Mouse (Mus musculus) c-Kit-positive CD71-positive TER-119-positive erythroid progenitor cells, embryonic 14.5 days (primary cell): ENCODE data around the gene Snx18.

Source experiments
- DNase-seq: peaks from one replicate; pipeline ENCODE4 v3.0.0-alpha.2; 2013; ENCODE audit warnings: low spot score

Snx18 gene

DNA sequence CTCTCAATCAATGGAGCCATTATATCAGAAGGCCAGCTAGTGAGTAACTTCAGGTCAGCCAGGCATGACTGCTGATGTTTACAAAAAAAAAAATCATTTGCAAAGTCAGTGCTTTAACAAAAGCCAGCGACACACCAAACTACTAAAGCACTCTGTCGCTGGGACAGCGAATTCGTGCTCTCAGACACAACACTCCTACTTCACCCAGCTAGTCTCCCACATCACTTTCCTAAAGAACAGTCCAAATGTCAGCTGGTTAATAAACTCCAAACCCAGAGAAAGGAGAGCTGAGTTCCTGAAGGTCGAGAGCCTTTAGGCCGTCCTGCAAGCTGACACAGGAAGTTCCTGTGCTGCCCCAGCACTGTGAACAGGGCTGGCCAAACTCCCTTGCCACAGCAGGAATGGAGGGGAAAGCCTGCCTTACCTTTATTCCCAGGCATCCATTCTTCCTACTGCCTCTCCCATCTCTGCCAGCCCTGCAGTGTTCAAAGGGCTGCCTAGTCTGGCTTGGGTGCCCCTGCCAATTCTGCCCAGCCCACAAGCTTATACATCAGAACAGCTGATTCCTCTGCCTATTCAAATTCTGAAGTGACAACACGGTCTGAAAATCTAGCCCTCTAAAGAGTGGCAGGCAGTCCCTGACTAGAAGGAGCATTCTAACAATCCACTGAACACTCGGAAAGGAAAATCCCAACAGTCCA is 2.2 kb downstream of the Snx18 start:
- DNase-seq, result no peak

GRCm38 (mm10) chr13:113615546-113615941 is 2.8 kb downstream of the Snx18 start:
- no peak for DNase-seq

GRCm38 (mm10) chr13:113614635-113615545 is 3.5 kb downstream of the Snx18 start:
- peak; percentile 77 for DNase-seq

- no peak for DNase-seq
These were observed 4.5 kb downstream of the Snx18 start for GRCm38 (mm10) chr13:113613882-113614281.

DNA sequence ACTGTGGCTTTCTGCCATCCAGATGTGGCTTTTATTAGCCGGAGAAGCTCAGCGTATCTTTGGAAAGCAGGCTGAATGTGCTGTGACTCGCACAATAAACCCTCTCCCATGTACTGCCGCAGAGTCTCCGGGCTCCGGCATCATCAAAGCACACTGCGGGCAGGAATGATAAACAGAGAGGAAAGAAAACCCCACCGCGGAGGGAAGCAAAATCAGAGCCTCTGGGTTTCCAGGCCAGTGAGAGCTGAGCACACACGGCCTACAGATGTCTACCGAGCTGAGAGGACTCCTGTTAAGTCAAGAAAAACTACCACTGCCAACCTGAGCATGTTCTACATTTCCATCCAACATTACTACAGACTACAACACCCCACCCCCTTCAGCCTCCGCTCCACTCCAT is 5.0 kb downstream of the Snx18 start:
- no peak for DNase-seq

DNA sequence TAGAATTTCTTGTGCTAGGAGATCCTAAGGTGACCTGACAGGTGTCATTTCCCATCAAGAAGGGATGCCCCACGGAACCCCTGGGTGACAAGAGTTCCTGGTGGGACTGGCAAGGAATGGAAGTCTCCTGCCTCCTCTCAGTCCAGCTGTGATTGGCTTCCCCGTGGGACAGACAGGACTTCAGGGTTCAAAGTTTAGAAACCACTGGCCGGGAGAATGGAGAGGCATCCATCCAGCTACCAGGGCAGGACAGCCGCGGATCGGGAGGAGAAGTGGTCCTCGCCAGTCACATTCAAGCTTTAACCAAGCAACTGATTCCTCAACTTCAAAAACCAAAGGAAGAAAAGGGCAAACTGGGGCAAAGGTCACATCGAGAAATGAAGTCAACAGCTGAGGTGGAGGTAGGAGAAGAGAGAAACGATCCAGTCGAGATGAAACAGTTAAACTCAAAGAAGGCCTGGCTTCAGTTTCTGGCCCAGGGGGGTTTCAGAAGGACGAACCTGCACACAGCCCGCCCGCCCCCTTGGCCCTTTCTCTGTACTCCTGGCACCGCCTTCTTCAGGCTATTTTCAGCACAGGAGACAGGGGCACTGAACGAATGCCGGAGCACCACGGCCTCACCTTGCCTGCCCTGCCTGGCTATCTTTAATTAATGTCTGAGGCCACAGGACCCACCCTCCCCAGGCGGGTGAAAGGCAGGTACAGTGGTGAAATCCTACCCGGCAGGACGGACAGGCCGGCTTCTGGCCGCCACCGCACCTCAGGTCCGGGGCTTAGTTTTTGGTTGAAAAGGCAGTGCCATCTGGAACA is 6.0 kb downstream of the Snx18 start:
- no peak for DNase-seq

- DNase-seq, result no peak
These were observed 7.4 kb downstream of the Snx18 start for GRCm38 (mm10) chr13:113610732-113611500.

GRCm38 (mm10) chr13:113609429-113609828 is 8.9 kb downstream of the Snx18 start:
- DNase-seq, result no peak

GRCm38 (mm10) chr13:113607821-113608220 is 10.5 kb downstream of the Snx18 start:
- DNase-seq, result no peak

DNA sequence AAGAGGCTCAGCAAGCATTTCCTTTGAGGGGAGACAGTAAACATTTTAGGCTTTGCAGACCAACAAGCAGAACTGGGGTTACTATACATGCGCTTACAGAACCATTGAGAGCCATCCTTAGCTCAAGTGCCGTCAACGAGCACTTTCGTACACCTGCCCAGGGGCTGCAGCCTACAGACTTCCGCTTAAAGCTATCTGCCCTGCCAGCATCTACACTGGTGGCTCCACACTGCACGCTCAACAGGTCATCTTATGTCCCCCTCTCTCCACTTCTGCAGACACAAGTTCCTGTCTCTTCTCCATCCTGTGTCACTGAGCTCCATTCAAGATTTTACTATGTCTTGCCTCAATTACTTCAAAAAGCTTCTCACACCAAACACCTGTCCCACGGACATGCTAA is 11.0 kb downstream of the Snx18 start:
- no peak for DNase-seq

GRCm38 (mm10) chr13:113606741-113607358 is 11.5 kb downstream of the Snx18 start:
- DNase-seq, result no peak

DNA sequence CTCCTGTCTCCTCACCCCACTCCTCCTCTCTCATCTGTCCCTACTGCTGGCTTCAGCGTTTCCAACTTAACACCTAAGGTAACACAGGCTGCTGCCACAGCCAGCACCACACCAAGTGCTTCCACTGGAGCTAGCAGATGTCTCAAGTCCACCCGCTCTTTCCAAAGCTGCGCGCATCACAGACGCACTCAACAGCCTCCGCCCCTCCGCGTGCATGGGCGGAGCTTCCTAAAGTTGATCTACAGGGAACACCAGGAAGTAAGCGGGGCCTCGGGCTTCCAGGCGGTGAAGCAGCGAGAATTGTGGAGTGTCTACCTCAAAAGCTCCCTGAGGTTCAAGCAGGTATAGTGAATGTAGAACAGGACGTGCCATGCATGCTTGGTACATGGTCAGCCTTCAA is 12.2 kb downstream of the Snx18 start:
- DNase-seq, result no peak

- DNase-seq, result no peak
These were observed 12.7 kb downstream of the Snx18 start for GRCm38 (mm10) chr13:113605693-113606092.

DNA sequence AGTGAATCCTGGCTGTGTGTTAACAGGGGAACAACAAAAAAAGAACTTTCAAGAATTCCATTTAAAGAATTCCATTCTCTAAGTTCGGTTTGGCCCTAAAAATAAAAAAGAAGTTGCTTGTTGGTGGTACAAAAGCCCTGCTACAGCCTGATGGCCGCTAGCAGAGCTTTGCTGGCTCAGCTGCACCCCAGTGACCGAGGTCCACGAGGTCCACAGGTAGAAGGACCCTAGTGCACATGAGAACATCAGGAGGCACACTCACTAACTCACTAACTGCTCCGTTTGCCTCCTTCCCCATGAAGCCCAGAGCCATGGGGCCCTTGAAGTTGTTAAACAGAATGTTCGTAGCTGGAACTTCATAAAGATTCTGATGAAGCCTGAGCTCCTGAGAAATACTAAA is 14.0 kb downstream of the Snx18 start:
- DNase-seq, result no peak

DNA sequence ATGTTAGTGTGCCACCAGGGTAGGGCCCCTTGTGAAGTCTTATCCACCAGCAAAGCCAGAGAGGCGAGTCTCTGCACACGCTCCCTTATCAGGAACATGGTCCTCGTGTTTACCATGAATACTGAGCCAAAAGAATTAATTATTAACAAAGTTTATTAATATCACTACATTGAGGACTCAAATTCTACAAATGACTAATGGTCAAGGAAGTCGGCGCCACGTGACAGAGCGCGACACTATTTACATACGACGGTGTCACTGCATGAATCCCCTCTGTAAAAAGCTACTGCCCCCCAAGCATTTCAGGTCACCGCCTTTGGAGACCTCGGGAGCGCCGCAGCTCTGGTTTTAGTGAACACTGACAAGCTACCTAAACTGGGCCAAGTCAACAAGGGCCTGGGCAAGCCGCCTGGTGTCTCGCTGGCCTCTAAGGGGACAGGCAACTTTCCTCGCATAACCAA is 15.5 kb downstream of the Snx18 start:
- no peak for DNase-seq

DNA sequence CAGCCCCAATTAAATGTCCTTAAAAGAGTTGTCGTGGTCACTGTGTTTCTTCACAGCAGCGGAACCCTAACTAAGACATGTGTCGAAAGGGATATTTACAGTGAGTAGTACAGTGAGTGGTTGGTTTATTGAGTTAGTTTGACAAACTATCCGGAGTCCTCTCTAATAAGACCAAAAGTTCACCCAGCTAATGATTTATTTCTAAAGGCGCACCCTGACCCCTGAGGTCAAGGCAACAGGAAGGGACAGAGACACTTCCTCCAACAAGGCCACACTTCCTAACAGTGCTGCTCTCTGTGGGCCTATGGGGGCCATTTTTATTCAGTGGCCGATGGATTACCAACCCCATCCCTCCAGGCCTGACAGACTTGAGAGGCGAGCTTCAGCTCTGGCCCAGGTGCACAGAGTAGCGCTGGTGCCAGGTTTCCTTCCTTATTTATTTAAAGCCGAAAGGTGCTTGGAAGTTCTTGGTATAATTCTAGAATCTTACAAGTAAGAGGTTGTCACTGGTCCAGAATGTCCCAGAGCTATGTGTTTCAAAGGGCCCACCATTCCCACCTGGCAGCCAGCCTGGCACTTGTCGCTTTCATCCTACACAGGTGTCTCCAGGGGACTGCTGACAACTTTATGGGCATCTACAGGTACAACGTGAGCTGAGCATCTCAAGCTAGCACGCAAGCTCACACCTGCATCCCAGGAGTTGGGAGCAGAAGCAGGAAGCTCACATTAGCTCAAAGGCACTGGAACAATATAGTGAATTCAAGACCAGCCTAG is 16.3 kb downstream of the Snx18 start:
- DNase-seq, result no peak

DNA sequence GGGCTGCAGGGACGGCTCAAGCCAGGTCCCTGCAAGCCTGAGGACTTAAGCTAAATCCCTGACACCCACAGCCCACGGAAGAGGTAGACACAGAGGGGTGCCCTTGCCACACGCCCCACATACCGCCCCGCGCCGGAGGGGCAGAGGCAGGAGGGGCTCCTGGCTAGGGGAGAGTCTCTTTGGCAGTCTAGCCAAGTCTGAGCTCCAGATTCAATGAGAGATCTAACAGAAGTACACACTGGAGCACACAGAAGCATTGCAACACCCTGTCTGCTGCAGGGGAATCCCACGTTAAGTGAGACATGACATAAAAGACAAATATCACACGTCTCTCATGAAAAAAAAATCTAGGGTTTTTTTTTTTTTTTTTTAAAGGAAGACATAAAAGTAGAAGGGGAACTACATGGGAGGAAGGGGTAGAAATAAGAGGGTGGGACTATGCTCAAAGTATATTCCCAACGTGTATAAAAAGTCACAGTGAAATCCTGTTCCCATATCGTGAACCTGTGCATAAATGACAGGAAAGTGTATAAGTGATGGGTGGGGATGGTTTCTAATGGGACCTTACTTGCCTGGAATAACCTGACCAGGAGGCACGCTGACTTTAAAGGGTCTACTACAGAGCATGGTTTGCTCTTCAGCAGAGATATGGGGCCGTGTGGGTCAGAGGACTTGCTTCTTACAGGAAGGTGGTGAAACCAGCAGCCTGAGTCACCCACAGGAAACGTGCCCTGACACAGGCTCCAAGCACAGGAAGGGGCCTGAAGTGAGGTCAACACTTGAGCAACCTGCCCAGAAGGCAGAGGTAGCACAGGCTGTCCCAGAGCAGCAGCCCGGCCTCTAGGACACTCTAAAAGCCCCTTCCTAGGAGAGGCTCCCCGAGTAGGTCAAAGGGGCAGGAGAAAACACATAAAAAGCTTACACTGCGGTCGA is 17.6 kb downstream of the Snx18 start:
- DNase-seq, result no peak

GRCm38 (mm10) chr13:113599701-113600530 is 18.4 kb downstream of the Snx18 start:
- DNase-seq, result no peak
